Mouse (Mus musculus) kidney, postnatal 0 days (tissue): ENCODE data around the gene Wfdc9. TPM values are rescaled to one million over a fixed set of nuclear protein-coding genes. Genes with fewer than 3 reads are reported as not detected.

Experiments used
- ATAC-seq: fragments of 200-750 bp; cut with Nextera tagmentation; replicated peaks from 2 replicates; pipeline ENCODE4 v1.8.0; 2017; ENCODE audit warnings: low read depth, moderate number of reproducible peaks, moderate TSS enrichment, moderate library complexity; ENCODE audit not compliant: low FRiP score
- DNase-seq: peaks from one replicate; pipeline ENCODE4 v3.0.0-alpha.2; 2016; ENCODE audit warnings: low spot score
- H3K27ac ChIP-seq: fragments of 300-500 bp; sonication (generic); 2 replicates; pipeline ENCODE4 v1.5.1; 2014; ENCODE audit warnings: mild to moderate bottlenecking
- H3K27me3 ChIP-seq: fragments of 300-500 bp; sonication (generic); 2 replicates; pipeline ENCODE4 v1.6.1; 2014; ENCODE audit warnings: low read length, mixed read lengths; ENCODE audit not compliant: insufficient read depth
- H3K36me3 ChIP-seq: fragments of 300-500 bp; sonication (generic); 2 replicates; pipeline ENCODE4 v1.6.1; 2014; ENCODE audit warnings: low read length, mixed read lengths; ENCODE audit not compliant: insufficient read depth
- H3K4me1 ChIP-seq: fragments of 300-500 bp; sonication (generic); replicated peaks from 2 replicates; pipeline ENCODE4 v1.6.1; 2014; ENCODE audit warnings: antibody characterized with exemption, low read length, mixed read lengths; ENCODE audit not compliant: insufficient read depth
- H3K4me2 ChIP-seq: fragments of 300-500 bp; sonication (generic); 2 replicates; pipeline ENCODE4 v1.6.1; 2014; ENCODE audit warnings: mild to moderate bottlenecking, low read length, moderate library complexity, mixed read lengths
- H3K4me3 ChIP-seq: fragments of 300-500 bp; sonication (generic); replicated peaks from 2 replicates; pipeline ENCODE4 v1.5.1; 2014; ENCODE audit warnings: low read depth, low read length
- H3K9ac ChIP-seq: fragments of 300-500 bp; sonication (generic); 2 replicates; pipeline ENCODE4 v1.6.1; 2014; ENCODE audit warnings: low read depth, low read length
- H3K9me3 ChIP-seq: fragments of 300-500 bp; sonication (generic); replicated peaks from 2 replicates; pipeline ENCODE4 v1.6.1; 2016; ENCODE audit warnings: low read length, inconsistent platforms, mixed read lengths
- CTCF ChIP-seq: IDR thresholded peaks from 2 replicates; pipeline ENCODE4 v1.5.1; 2016; ENCODE audit warnings: antibody characterized with exemption, low read depth, mild to moderate bottlenecking, moderate library complexity
- WGBS: fragments of 180-500 bp; shearing (Covaris S2); extraction: QIAGEN DNeasy Blood & Tissue Kit; methylation state at CpG from one replicate; pipeline ENCODE4 v1.1.7; 2014; 5-methylcytosine and 5-hydroxymethylcytosine counted together
- polyA plus RNA-seq: library from polyadenylated mRNA; unstranded; fragments of >200 nt; fragmentation: Nextera tagmentation; extraction: Ambion mirVana; gene quantifications from 2 replicates; pipeline ENCODE4 v1.2.1, GENCODE M21; 2015

The Wfdc9 gene
- polyA plus RNA-seq, 1 experiment from 2014 or later: not detected

DNA sequence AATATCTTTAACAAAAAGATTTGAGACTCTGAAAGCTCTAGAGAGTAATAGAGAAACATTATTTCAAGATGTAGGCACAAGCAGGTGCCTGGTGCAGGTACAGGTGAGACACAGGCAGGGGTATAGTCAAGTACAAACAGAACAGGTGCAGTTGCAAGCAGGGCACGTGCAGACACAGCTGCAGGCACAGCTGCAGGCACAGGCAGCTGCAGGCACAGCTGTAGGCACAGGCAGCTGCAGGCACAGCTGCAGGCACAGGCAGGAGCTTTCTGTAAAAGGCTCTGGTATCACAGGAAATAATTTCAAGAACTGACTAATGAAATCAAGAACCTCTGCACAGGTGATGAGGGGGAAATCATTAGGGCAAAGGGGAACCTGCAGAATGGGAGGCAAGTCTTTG lies 14.6 kb upstream of the Wfdc9 start:
- Histone ChIP-seq H3K27me3 (no peaks in the 10 kb centered on the region), H3K4me2 (no peak overlapping the region), H3K9me3 (no peaks in the 10 kb centered on the region), H3K36me3 (no peaks in the 10 kb centered on the region), H3K4me3 (no peak overlapping the region), H3K4me1 (no peaks in the 10 kb centered on the region), H3K9ac (no peak overlapping the region), H3K27ac (no peak overlapping the region)
- ATAC-seq (no peak), DNase-seq (no peak)
- TF ChIP-seq CTCF: no peak
- 15% methylated on average over 1 of the region's 1 CpGs for WGBS

GRCm38 (mm10) chr2:164670261-164670660 lies 13.9 kb upstream of the Wfdc9 start:
- TF ChIP-seq CTCF: no peak
- no peaks in the 10 kb centered on the region for H3K4me1 ChIP-seq
- DNase-seq: no peak
- H3K27me3 ChIP-seq: no peaks in the 10 kb centered on the region
- no peaks in the 10 kb centered on the region for H3K9me3 ChIP-seq
- no peak overlapping the region for H3K9ac ChIP-seq
- ATAC-seq: no peak
- H3K27ac ChIP-seq: no peak overlapping the region
- no peak overlapping the region for H3K4me3 ChIP-seq
- no peaks in the 10 kb centered on the region for H3K36me3 ChIP-seq
- WGBS: 73% methylated on average over 5 of the region's 5 CpGs
- H3K4me2 ChIP-seq: no peak overlapping the region

GRCm38 (mm10) chr2:164664851-164665250 lies 8.5 kb upstream of the Wfdc9 start:
- DNase-seq (no peak), ATAC-seq (no peak)
- no peak overlapping the region for H3K27ac ChIP-seq
- 85% methylated on average over 7 of the region's 7 CpGs for WGBS
- H3K36me3 ChIP-seq: no peaks in the 10 kb centered on the region
- TF ChIP-seq CTCF: no peak
- H3K4me2 ChIP-seq: no peak overlapping the region
- no peak overlapping the region for H3K4me3 ChIP-seq
- H3K4me1 ChIP-seq: no peaks in the 10 kb centered on the region
- H3K9me3 ChIP-seq: no peaks in the 10 kb centered on the region
- no peaks in the 10 kb centered on the region for H3K27me3 ChIP-seq
- no peak overlapping the region for H3K9ac ChIP-seq

GRCm38 (mm10) chr2:164655858-164656257 lies 525 bp downstream of the Wfdc9 start, which contains the start of gene Wfdc10:
Gene Wfdc10 (plus strand): TSS chr2:164656046.
- DNase-seq: peak; percentile 57
- Histone ChIP-seq H3K9ac (no peak within 1 kb of the TSS), H3K36me3 (no peaks in the 10 kb centered on the region), H3K4me3 (no peak within 1 kb of the TSS), H3K9me3 (no peaks in the 10 kb centered on the region), H3K27ac (no peak within 1 kb of the TSS), H3K27me3 (no peaks in the 10 kb centered on the region), H3K4me2 (no peak within 1 kb of the TSS), H3K4me1 (no peaks in the 10 kb centered on the region)
- WGBS: 20% methylated on average over 11 of the region's 11 CpGs
- no peak for ATAC-seq
- peak; percentile 80 for TF ChIP-seq CTCF

DNA sequence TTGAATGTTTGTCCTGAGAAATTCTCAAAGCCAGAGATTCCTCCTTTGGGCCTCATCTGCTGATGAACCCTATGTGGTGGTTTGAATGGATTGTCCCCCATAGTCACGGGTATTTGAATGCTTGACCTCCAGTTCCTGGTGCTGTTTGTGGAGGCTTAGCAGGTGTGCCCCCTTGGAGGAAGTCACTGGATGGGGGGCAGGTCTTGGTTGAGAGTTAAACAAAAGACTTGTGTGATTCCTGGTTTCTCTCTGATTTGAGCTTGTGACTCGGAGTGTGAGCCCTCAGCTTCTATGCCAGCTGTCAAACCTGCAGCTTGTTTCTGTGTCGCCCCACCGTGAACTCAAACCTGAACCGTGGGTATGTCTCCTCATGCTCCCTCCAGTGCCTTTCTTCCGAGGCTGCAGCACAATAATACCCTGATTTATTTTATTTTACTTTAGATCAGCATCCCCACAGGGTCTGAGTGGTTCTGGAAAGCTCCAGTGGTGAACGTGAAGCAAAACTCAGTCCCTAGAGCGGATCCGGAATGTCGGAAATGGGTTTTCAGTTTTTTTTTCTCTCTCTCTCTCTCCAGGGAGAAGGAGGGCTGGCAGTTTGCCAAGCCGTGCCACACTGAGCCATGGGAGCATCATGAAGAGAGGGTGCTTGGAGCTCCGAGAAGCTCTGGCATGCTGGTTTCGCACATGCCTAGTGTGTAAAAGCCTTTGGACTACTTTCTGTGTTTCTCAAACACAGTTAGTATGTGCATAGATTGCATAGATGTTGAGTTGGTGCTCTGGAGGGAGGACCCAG lies 14.3 kb downstream of the Wfdc9 start:
- Histone ChIP-seq H3K9me3 (no peaks in the 10 kb centered on the region), H3K4me1 (no peaks in the 10 kb centered on the region), H3K4me2 (no peak overlapping the region), H3K27me3 (no peaks in the 10 kb centered on the region), H3K4me3 (no peak overlapping the region), H3K27ac (no peak overlapping the region), H3K9ac (no peak overlapping the region), H3K36me3 (no peaks in the 10 kb centered on the region)
- TF ChIP-seq CTCF: no peak
- ATAC-seq: no peak
- DNase-seq: no peak
- WGBS: 75% methylated on average over 13 of the region's 13 CpGs

DNA sequence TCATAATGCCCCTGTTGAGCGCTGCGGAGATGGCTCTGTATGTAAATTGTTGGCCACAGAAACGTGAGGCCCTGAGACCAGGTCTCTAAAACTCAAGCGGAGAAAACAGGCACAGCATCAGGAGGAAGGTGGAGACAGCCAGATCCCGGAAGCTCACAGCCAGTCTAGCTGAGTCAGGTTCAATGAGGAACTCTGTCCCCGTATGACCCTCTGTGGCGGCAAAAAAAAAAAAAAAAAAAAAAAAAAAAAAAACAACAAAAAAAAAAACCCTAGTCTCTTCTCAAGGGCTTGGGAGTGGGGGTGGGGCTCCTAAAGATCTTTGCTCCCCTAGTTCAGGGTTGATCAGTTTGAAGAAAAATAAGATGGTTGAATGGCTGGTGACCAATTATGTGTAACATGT lies 15.3 kb downstream of the Wfdc9 start:
- ATAC-seq (no peak), DNase-seq (no peak)
- 55% methylated on average over 7 of the region's 7 CpGs for WGBS
- no peak overlapping the region for H3K27ac ChIP-seq
- H3K9ac ChIP-seq: no peak overlapping the region
- H3K4me3 ChIP-seq: no peak overlapping the region
- H3K27me3 ChIP-seq: no peaks in the 10 kb centered on the region
- H3K4me1 ChIP-seq: no peaks in the 10 kb centered on the region
- TF ChIP-seq CTCF: no peak
- H3K36me3 ChIP-seq: no peaks in the 10 kb centered on the region
- no peak overlapping the region for H3K4me2 ChIP-seq
- no peaks in the 10 kb centered on the region for H3K9me3 ChIP-seq
